Mouse (Mus musculus): Measurements from ENCODE around the gene Kifc3. TPM values are rescaled to one million over a fixed set of nuclear protein-coding genes. Genes with fewer than 3 reads are reported as not detected.
A peak's percentile ranks its signal among the peaks of the same experiment; 100 is the strongest.

Kifc3 gene
- polyA plus RNA-seq, 1 experiment from 2014 or later: 46.2 TPM

DNA sequence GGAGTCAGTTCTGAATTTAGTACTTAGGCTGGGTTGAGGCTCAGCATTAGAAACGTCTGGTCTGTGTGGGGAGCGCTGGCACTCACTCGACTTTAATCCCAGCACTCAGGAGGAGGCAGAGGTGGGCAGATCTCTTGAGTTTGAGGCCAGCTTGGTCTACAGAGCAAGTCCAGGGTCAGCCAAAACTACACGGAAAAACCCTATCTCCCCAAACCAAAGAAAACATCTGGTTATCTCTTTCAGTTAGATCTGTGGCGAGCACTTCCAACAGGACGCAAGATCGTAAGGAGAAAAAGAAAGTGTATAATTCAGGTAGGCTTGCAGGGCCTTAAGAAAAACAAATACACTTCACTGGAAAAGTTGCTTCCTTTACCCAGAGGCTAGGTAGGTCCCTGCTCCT is 20.8 kb downstream of the Kifc3 start:
- H3K36me3 ChIP-seq (ENCODE audit: insufficient read depth, low read length): no peaks in the 10 kb centered on the region
- WGBS: 75% methylated on average over 7 of the region's 7 CpGs
- no peak overlapping the region for H3K27ac ChIP-seq
- H3K9me3 ChIP-seq (replicated peaks; ENCODE audit: low read length): no peaks in the 10 kb centered on the region
- H3K27me3 ChIP-seq (ENCODE audit: insufficient read depth, low read length): no peaks in the 10 kb centered on the region
- H3K4me2 ChIP-seq (ENCODE audit: low read length): no peak overlapping the region
- no peaks in the 10 kb centered on the region for H3K4me1 ChIP-seq (replicated peaks; ENCODE audit: insufficient read depth, low read length)
- DNase-seq (ENCODE audit: low spot score) (no peak), ATAC-seq (replicated peaks; ENCODE audit: low FRiP score, low read depth) (no peak)
- H3K4me3 ChIP-seq (replicated peaks; ENCODE audit: low read depth, low read length): no peak overlapping the region
- no peak for TF ChIP-seq CTCF (IDR thresholded peaks at IDR 0.05; ENCODE audit: low read depth)
- no peak overlapping the region for H3K9ac ChIP-seq (ENCODE audit: low read depth, low read length)

GRCm38 (mm10) chr8:95178191-95178590 is 24.4 kb downstream of the Kifc3 start:
- 56% methylated on average over 4 of the region's 4 CpGs for WGBS
- H3K9ac ChIP-seq (ENCODE audit: low read depth, low read length): no peak overlapping the region
- H3K27me3 ChIP-seq (ENCODE audit: insufficient read depth, low read length): no peaks in the 10 kb centered on the region
- H3K9me3 ChIP-seq (replicated peaks; ENCODE audit: low read length): no peaks in the 10 kb centered on the region
- H3K4me3 ChIP-seq (replicated peaks; ENCODE audit: low read depth, low read length): no peak overlapping the region
- no peak for DNase-seq (ENCODE audit: low spot score)
- no peak for ATAC-seq (replicated peaks; ENCODE audit: low FRiP score, low read depth)
- no peak for TF ChIP-seq CTCF (IDR thresholded peaks at IDR 0.05; ENCODE audit: low read depth)
- no peaks in the 10 kb centered on the region for H3K4me1 ChIP-seq (replicated peaks; ENCODE audit: insufficient read depth, low read length)
- no peak overlapping the region for H3K4me2 ChIP-seq (ENCODE audit: low read length)
- no peak overlapping the region for H3K27ac ChIP-seq
- H3K36me3 ChIP-seq (ENCODE audit: insufficient read depth, low read length): no peaks in the 10 kb centered on the region

DNA sequence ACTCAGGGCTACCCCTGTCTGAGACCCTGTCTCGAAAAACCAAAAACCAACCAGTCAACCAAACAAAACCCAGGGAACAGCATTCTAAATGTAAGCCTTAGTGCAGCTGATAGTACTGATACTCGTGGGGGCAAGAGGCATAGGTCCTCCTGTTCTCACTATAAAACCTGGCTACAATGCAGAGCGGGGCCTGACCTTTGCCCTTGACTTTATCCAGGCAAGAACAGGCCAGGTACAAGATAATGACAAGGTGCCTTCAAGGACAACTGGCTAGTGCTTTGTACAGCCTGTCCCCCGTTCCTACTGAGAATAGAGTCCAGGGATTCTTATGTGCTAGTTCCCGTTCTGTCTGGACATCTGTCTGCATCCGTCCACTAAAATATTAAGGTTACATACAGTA is 25.6 kb downstream of the Kifc3 start:
- DNase-seq (ENCODE audit: low spot score) (no peak), ATAC-seq (replicated peaks; ENCODE audit: low FRiP score, low read depth) (no peak)
- H3K4me3 ChIP-seq (replicated peaks; ENCODE audit: low read depth, low read length): no peak overlapping the region
- H3K27me3 ChIP-seq (ENCODE audit: insufficient read depth, low read length): no peaks in the 10 kb centered on the region
- WGBS: 88% methylated on average over 6 of the region's 6 CpGs
- H3K36me3 ChIP-seq (ENCODE audit: insufficient read depth, low read length): no peaks in the 10 kb centered on the region
- no peak overlapping the region for H3K9ac ChIP-seq (ENCODE audit: low read depth, low read length)
- no peaks in the 10 kb centered on the region for H3K4me1 ChIP-seq (replicated peaks; ENCODE audit: insufficient read depth, low read length)
- H3K4me2 ChIP-seq (ENCODE audit: low read length): no peak overlapping the region
- H3K27ac ChIP-seq: no peak overlapping the region
- TF ChIP-seq CTCF (IDR thresholded peaks at IDR 0.05; ENCODE audit: low read depth): no peak
- H3K9me3 ChIP-seq (replicated peaks; ENCODE audit: low read length): no peaks in the 10 kb centered on the region

GRCm38 (mm10) chr8:95175808-95176207 is 26.8 kb downstream of the Kifc3 start:
- WGBS: 66% methylated on average over 18 of the region's 18 CpGs
- H3K27me3 ChIP-seq (ENCODE audit: insufficient read depth, low read length): no peaks in the 10 kb centered on the region
- no peak for ATAC-seq (replicated peaks; ENCODE audit: low FRiP score, low read depth)
- no peak for DNase-seq (ENCODE audit: low spot score)
- H3K9ac ChIP-seq (ENCODE audit: low read depth, low read length): no peak overlapping the region
- no peak overlapping the region for H3K4me3 ChIP-seq (replicated peaks; ENCODE audit: low read depth, low read length)
- no peak overlapping the region for H3K4me2 ChIP-seq (ENCODE audit: low read length)
- no peaks in the 10 kb centered on the region for H3K4me1 ChIP-seq (replicated peaks; ENCODE audit: insufficient read depth, low read length)
- no peak for TF ChIP-seq CTCF (IDR thresholded peaks at IDR 0.05; ENCODE audit: low read depth)
- H3K9me3 ChIP-seq (replicated peaks; ENCODE audit: low read length): no peaks in the 10 kb centered on the region
- H3K27ac ChIP-seq: no peak overlapping the region
- H3K36me3 ChIP-seq (ENCODE audit: insufficient read depth, low read length): no peaks in the 10 kb centered on the region

DNA sequence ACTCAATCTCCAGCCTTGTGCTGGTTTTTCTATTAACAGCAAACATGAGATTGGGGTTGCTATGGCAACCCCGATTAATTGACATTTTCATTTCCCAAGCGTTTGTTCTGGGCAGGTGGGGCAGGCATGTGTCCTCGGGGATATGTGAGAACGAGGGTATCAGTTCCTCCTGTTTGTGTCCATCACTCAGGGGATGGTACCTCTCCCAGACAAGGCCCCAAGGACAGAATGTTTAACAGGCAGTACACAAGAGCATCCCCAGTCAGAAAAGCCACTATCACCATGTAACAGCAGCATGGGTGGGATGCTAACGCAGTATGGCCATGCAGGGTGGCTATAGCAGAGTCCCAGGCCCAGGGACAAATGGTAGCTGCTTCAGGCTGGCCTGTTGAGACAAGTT is 27.3 kb downstream of the Kifc3 start:
- 40% methylated on average over 5 of the region's 5 CpGs for WGBS
- Histone ChIP-seq H3K27ac (no peak overlapping the region), H3K36me3 (ENCODE audit: insufficient read depth, low read length) (no peaks in the 10 kb centered on the region), H3K9me3 (replicated peaks; ENCODE audit: low read length) (no peaks in the 10 kb centered on the region), H3K4me1 (replicated peaks; ENCODE audit: insufficient read depth, low read length) (no peaks in the 10 kb centered on the region), H3K27me3 (ENCODE audit: insufficient read depth, low read length) (no peaks in the 10 kb centered on the region), H3K9ac (ENCODE audit: low read depth, low read length) (no peak overlapping the region), H3K4me2 (ENCODE audit: low read length) (no peak overlapping the region), H3K4me3 (replicated peaks; ENCODE audit: low read depth, low read length) (no peak overlapping the region)
- TF ChIP-seq CTCF (IDR thresholded peaks at IDR 0.05; ENCODE audit: low read depth): no peak
- DNase-seq (ENCODE audit: low spot score) (no peak), ATAC-seq (replicated peaks; ENCODE audit: low FRiP score, low read depth) (no peak)

DNA sequence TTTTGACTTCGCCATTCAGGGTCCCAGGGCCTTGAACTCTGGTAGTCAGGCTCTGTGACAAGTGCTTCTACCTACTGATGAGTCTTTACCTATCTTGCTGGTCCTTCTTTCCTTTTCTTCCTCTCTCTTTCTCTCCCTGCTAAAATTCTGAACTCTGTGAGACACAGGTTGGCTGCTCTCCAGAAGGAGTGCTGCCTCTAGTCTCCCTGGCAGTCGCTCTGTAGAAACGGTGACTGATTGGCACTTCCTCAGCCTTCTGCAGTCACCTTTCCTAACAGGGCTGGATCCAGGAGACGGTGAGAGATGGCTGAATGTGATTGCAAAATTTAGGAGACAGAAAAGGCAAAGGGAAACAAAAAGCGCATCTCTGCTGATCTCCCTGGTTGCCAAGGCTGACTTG is 30.2 kb downstream of the Kifc3 start:
- DNase-seq (ENCODE audit: low spot score) (no peak), ATAC-seq (replicated peaks; ENCODE audit: low FRiP score, low read depth) (no peak)
- Histone ChIP-seq H3K4me1 (replicated peaks; ENCODE audit: insufficient read depth, low read length) (no peaks in the 10 kb centered on the region), H3K4me2 (ENCODE audit: low read length) (no peak overlapping the region), H3K9me3 (replicated peaks; ENCODE audit: low read length) (no peaks in the 10 kb centered on the region), H3K9ac (ENCODE audit: low read depth, low read length) (no peak overlapping the region), H3K27ac (no peak overlapping the region), H3K36me3 (ENCODE audit: insufficient read depth, low read length) (no peaks in the 10 kb centered on the region), H3K27me3 (ENCODE audit: insufficient read depth, low read length) (no peaks in the 10 kb centered on the region), H3K4me3 (replicated peaks; ENCODE audit: low read depth, low read length) (no peak overlapping the region)
- 59% methylated on average over 5 of the region's 5 CpGs for WGBS
- no peak for TF ChIP-seq CTCF (IDR thresholded peaks at IDR 0.05; ENCODE audit: low read depth)

DNA sequence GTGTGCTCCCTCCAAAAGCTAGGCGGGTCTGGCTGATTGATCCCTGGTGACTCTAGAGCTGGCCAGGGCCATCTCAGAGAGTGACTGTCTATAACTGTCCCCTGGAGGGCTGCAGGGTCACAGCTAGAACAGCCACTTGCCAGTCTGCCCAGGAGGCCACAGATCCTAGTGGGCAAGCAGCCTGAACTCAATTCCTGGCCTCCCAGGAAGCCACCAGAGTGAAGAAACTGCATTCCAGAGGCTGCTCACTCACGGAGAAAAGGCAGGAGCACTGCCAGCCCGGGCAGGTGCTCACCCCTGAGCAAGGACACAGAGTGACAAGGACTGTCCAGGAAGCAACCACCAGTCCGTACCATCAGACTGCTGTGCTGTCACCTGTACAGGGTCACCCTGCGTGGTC is 34.9 kb downstream of the Kifc3 start:
- H3K27ac ChIP-seq: peak overlapping the region; percentile 31; the same call in 1 of the 2 replicates
- no peak overlapping the region for H3K4me3 ChIP-seq (replicated peaks; ENCODE audit: low read depth, low read length)
- TF ChIP-seq CTCF (IDR thresholded peaks at IDR 0.05; ENCODE audit: low read depth): no peak
- ATAC-seq (replicated peaks; ENCODE audit: low FRiP score, low read depth) (0 out of 2 replicates have a peak, but pooled peaks have one; percentile 65), DNase-seq (ENCODE audit: low spot score) (no peak)
- no peak overlapping the region for H3K9ac ChIP-seq (ENCODE audit: low read depth, low read length)
- 60% methylated on average over 5 of the region's 5 CpGs for WGBS
- H3K4me2 ChIP-seq (ENCODE audit: low read length): no peak overlapping the region
- H3K36me3 ChIP-seq (ENCODE audit: insufficient read depth, low read length): no peaks in the 10 kb centered on the region
- no peaks in the 10 kb centered on the region for H3K4me1 ChIP-seq (replicated peaks; ENCODE audit: insufficient read depth, low read length)
- no peaks in the 10 kb centered on the region for H3K27me3 ChIP-seq (ENCODE audit: insufficient read depth, low read length)
- H3K9me3 ChIP-seq (replicated peaks; ENCODE audit: low read length): no peaks in the 10 kb centered on the region
